Mouse (Mus musculus) heart, adult 9 months (tissue): ENCODE results near the gene Mrpl48.
"Not testable (repeated sequence)": the region's sequence is repeated elsewhere in the genome, so short reads cannot be mapped to it uniquely, and the experiment has no call there.

ENCODE experiments used
- DNase-seq, 2 experiments: peaks; one replicate each; pipeline ENCODE4 v3.0.0; 2022; ENCODE audit warnings: low spot score in 2 of 2

Mrpl48 gene

GRCm38 (mm10) chr7:100589816-100590215, 18.3 kb downstream of the Mrpl48 start:
- DNase-seq, result no peak

GRCm38 (mm10) chr7:100582727-100583236, 25.3 kb downstream of the Mrpl48 start:
- DNase-seq, result peak; percentile 83 to 91

- DNase-seq, result no peak
These were observed 25.9 kb downstream of the Mrpl48 start for GRCm38 (mm10) chr7:100582235-100582634.

- DNase-seq, result no peak
These were observed 29.3 kb downstream of the Mrpl48 start for GRCm38 (mm10) chr7:100578794-100579193.

GRCm38 (mm10) chr7:100572704-100573103, 35.4 kb downstream of the Mrpl48 start:
- DNase-seq, result no peak

- DNase-seq, result no peak
These were observed 36.0 kb downstream of the Mrpl48 start for GRCm38 (mm10) chr7:100572061-100572460.

GRCm38 (mm10) chr7:100570930-100571715, 37.0 kb downstream of the Mrpl48 start:
- DNase-seq, result no peak

GRCm38 (mm10) chr7:100569907-100570306, 38.2 kb downstream of the Mrpl48 start:
- no peak for DNase-seq

GRCm38 (mm10) chr7:100567238-100567637, 40.9 kb downstream of the Mrpl48 start:
- DNase-seq, result not testable (repeated sequence)

- DNase-seq, result no peak
These were observed 46.1 kb downstream of the Mrpl48 start for GRCm38 (mm10) chr7:100561861-100562587.

GRCm38 (mm10) chr7:100559331-100559730, 48.8 kb downstream of the Mrpl48 start:
- no peak for DNase-seq

GRCm38 (mm10) chr7:100557241-100557640, 50.9 kb downstream of the Mrpl48 start:
- no peak for DNase-seq

- peak in 1 of 2 experiments; percentile 20 for DNase-seq
These were observed 52.6 kb downstream of the Mrpl48 start for GRCm38 (mm10) chr7:100555431-100555951.

GRCm38 (mm10) chr7:100554939-100555338, 53.2 kb downstream of the Mrpl48 start:
- DNase-seq, result no peak

- no peak for DNase-seq
These were observed 57.6 kb downstream of the Mrpl48 start for GRCm38 (mm10) chr7:100550338-100551007.

- DNase-seq, result no peak
These were observed 58.3 kb downstream of the Mrpl48 start for GRCm38 (mm10) chr7:100549796-100550195.

- no peak for DNase-seq
These were observed 60.5 kb downstream of the Mrpl48 start for GRCm38 (mm10) chr7:100547631-100548030.

GRCm38 (mm10) chr7:100544437-100544836, 63.7 kb downstream of the Mrpl48 start:
- no peak for DNase-seq

- DNase-seq, result no peak
These were observed 68.6 kb downstream of the Mrpl48 start for GRCm38 (mm10) chr7:100539516-100539915.

- DNase-seq, result no peak
These were observed 70.6 kb downstream of the Mrpl48 start for GRCm38 (mm10) chr7:100537519-100537902.

GRCm38 (mm10) chr7:100536804-100537518, 71.1 kb downstream of the Mrpl48 start, which contains the start of gene Coa4:
Coa4 (plus strand) TSS chr7:100537071.
- DNase-seq, result peak; percentile 84
